Mouse (Mus musculus): ENCODE results near the gene Vps29.
A peak's percentile ranks its signal among the peaks of the same experiment; 100 is the strongest.

Vps29 gene

DNA sequence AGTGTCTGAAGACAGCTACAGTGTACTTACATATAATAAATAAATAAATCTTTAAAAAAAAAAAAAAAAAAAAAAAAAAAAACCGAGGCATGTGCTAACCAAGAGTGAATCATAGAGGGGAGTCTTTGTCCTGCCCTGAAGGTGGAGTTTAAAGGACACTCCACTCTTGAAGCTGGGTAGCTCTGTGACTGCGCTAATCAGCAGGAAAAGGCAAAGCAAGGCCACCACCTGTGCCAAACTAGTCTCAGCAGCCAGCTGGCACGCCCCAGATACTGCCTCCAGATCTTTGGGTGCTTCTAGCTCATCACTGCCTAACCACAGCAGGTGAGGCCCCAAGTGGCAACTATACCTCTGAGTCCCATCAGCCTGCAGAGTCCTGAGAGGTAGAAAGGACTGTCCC lies 19.5 kb upstream of the Vps29 start:
- no peak for ATAC-seq (ENCODE audit: insufficient number of reproducible peaks, low FRiP score, low TSS enrichment)

GRCm38 (mm10) chr5:122336554-122337294 lies 17.4 kb upstream of the Vps29 start:
- no peak for ATAC-seq (ENCODE audit: insufficient number of reproducible peaks, low FRiP score, low TSS enrichment)

DNA sequence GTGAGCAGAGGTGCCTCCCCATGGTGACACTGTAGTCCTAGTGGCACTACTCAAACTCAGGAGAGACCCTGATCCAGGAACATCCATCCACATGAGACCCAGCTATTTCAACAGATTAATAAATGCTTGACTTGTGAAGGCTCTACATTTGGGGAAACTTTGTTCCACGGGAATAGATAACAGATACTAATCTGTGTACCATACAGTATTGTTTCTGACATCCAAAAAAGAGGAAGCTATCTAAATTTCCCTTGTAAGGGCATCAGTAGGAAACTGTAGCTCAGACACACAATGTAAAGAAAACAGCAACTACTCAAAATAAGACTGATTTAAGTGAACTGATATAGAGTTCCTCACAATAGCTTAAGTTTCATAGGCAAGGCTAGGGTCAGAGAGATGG lies 11.3 kb upstream of the Vps29 start:
- ATAC-seq (ENCODE audit: insufficient number of reproducible peaks, low FRiP score, low TSS enrichment) = no peak

GRCm38 (mm10) chr5:122343768-122344167 lies 10.4 kb upstream of the Vps29 start:
- ATAC-seq (ENCODE audit: insufficient number of reproducible peaks, low FRiP score, low TSS enrichment) = no peak

DNA sequence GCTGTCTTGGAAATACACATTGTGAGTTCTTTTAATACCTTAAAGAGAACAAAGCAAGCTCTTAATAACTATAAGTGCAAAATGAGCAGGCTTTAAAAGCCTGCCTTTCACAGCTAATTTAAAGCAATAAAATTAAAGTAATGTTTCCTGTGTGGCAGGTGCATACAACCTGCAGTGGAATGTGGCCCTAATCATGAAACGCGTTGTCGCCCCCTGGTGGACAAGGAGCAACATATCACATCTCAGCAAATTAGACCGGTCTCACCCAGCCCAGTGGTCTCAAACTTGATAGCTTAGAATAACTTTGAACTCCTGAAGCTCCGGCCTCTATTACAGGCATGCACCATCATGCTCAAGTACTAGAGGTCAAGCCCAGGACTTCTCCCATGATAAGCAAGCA lies 9.9 kb upstream of the Vps29 start:
- ATAC-seq (ENCODE audit: insufficient number of reproducible peaks, low FRiP score, low TSS enrichment) = no peak

DNA sequence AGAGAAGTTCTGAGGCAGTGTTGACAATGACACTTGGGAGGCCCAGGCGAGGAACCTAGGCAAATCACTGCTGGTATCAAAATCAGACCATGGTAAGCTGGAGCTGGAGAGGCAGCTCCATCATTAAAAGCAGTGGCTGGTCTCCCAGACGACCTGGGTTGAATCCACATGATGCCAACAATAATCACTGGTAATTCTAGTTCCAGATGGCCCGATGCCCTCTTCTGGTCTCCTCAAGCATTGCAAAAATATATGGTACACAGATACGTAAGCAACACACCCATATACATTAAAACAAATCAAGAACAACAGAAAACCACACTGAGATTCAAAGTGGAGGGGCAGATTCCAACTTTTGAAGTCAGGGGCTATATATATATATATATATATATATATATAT lies 8.4 kb upstream of the Vps29 start:
- no peak for ATAC-seq (ENCODE audit: insufficient number of reproducible peaks, low FRiP score, low TSS enrichment)

GRCm38 (mm10) chr5:122354492-122355067 lies 411 bp downstream of the Vps29 start:
- peak; percentile 38; the same call in 1 of the 2 replicates for ATAC-seq (ENCODE audit: insufficient number of reproducible peaks, low FRiP score, low TSS enrichment)

DNA sequence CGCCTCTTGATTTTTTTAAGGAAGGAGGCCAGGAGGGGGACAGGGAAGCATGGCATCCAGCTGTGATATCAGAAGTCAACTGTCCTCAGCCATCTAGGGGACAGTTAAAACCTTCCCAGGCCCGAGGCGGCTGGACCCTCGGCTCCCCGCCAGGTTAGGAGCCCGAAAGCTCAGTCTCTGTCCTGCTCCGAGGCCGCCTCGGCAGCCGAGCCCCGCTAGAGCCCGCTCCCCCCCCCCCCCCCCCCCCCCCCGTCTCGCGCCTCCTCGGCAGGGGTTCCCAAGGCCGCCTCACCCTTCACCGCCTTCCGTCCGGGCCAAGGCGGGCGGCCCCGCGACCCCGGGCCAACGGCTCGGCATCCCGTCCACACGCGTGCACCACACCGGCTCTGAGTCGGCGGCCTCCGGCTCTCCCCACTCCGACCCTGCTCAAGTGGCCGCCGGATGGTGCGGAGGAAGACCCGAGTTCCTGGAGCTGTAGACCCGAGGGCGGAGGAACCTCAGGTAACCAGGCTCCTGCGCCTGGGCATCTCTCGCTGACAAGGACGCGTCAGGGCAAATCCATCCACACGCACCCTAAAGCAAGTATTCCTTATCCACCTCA lies 17.5 kb downstream of the Vps29 start, which contains the start of gene Gpn3:
Gene Gpn3, plus strand, starts transcription at position 286 of the 601 bp plus-strand sequence.
- peak; percentile 68; the same call in 1 of the 2 replicates for ATAC-seq (ENCODE audit: insufficient number of reproducible peaks, low FRiP score, low TSS enrichment)

DNA sequence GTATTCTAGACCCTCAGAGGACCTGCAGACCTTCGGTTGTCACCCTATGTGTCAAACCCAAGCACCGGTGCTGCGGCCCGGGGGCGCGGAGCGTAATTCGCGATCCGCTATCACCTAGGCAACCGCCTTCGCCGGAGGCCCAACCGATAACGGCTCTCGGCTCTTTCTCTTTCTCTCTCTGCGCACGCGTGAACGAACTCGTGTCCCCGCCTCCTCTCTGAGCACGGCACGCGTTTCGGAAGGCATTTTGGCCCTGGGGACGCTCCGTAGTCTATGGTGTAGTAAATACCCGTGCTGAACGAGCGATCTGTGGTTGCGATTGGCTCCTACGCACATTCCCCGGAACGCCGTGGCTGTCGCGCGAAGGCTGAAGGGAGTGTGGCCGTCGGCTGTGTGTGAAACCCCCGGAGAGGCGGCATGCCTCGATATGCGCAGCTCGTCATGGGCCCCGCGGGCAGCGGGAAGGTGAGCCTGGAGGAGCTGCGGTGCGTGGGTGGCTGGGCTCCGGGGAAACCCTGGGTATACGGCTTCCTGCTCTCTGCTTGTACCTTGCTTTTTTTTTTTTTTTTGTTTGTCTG lies 18.1 kb downstream of the Vps29 start, which contains the start of gene Fam216a:
Gene Fam216a, minus strand, starts transcription at position 173 of the 578 bp plus-strand sequence.
- peak; percentile 90 for ATAC-seq (ENCODE audit: insufficient number of reproducible peaks, low FRiP score, low TSS enrichment)

DNA sequence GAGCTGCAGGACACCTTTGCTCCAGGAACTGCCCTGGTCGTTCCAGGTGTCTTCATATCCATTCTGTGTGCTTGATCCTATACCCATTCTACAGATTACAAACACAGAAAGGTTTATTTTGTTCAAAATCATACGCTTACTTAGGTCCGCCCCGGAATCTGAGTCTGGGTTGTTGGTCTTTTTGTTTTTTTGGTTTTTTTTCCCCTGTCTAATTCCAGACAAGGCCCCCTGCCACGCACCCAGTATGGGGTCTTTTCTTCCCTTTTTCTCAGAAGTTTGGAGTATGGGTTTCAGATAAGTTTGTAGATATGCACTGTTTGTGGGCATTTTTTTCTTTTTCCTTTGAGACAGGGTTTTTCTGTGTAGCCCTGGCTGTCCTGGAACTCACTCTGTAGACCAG lies 18.7 kb downstream of the Vps29 start:
- ATAC-seq (ENCODE audit: insufficient number of reproducible peaks, low FRiP score, low TSS enrichment) = no peak

- ATAC-seq (ENCODE audit: insufficient number of reproducible peaks, low FRiP score, low TSS enrichment) = no peak
Observed at GRCm38 (mm10) chr5:122377101-122377833, 23.1 kb downstream of the Vps29 start.

GRCm38 (mm10) chr5:122378171-122378570 lies 24.0 kb downstream of the Vps29 start:
- ATAC-seq (ENCODE audit: insufficient number of reproducible peaks, low FRiP score, low TSS enrichment) = no peak

- ATAC-seq (ENCODE audit: insufficient number of reproducible peaks, low FRiP score, low TSS enrichment) = peak; percentile 74; the same call in 1 of the 2 replicates
Observed at GRCm38 (mm10) chr5:122379374-122380155, 25.4 kb downstream of the Vps29 start.

DNA sequence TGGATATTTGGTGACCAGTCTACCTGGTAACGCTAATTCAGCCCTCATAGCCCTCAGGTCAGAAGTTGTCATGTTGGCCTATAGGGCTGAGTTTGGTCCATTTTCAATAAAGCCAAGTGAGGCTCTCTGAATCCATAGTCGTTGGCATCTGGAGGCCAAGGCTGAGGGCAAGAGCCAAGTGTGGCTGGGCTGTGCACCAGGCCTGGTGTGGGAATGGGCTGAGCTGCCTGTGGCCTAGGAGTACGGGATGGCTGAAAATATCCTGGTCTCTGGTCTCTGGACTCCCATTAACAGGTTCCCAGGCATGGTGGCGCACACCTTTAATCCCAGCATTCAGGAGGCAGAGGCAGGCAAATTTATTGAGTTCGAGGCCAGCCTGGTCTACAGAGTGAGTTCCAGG lies 35.8 kb downstream of the Vps29 start:
- ATAC-seq (ENCODE audit: insufficient number of reproducible peaks, low FRiP score, low TSS enrichment) = no peak

- no peak for ATAC-seq (ENCODE audit: insufficient number of reproducible peaks, low FRiP score, low TSS enrichment)
Observed at GRCm38 (mm10) chr5:122390671-122391070, 36.5 kb downstream of the Vps29 start.

- no peak for ATAC-seq (ENCODE audit: insufficient number of reproducible peaks, low FRiP score, low TSS enrichment)
Observed at GRCm38 (mm10) chr5:122391178-122391785, 37.1 kb downstream of the Vps29 start.

DNA sequence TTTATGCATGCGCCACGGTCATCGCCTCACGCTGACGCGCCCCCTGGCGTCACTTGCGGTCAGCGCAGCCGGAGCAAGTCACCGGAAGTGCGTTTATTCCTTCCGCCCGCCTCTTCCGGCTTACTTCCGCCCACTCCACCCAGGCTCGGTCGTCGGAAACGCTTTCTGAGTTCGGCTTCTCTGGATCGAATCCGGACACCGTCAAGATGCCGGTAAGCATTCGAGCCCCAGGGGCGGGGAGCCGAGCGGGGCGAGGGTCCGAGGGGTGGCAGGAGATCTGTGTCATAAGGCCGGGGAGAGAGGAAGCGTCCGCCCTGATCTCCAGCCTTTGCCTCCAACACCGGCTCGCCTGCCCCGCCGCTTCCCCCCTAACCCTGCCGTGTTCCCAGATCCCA lies 37.6 kb downstream of the Vps29 start, which contains the start of gene Arpc3:
Gene Arpc3, plus strand, starts transcription at position 93 of the 395 bp plus-strand sequence.
- peak; percentile 89; the same call in 1 of the 2 replicates for ATAC-seq (ENCODE audit: insufficient number of reproducible peaks, low FRiP score, low TSS enrichment)

- peak; percentile 8; the same call in 1 of the 2 replicates for ATAC-seq (ENCODE audit: insufficient number of reproducible peaks, low FRiP score, low TSS enrichment)
Observed at GRCm38 (mm10) chr5:122392227-122393004, 38.2 kb downstream of the Vps29 start.
